Mouse (Mus musculus) erythroblast, embryonic 14.5 days (primary cell): ENCODE results near the gene 2300009A05Rik. TPM values are rescaled to one million over a fixed set of nuclear protein-coding genes. Genes with fewer than 3 reads are reported as not detected.

ENCODE experiments used
- H3K27me3 ChIP-seq: 2 replicates; pipeline ENCODE4 v1.6.1; 2012; ENCODE audit warnings: inconsistent platforms; ENCODE audit not compliant: control insufficient read depth
- H3K36me3 ChIP-seq: 2 replicates; pipeline ENCODE4 v1.6.1; 2012; ENCODE audit warnings: mild to moderate bottlenecking, inconsistent platforms; ENCODE audit not compliant: control insufficient read depth
- H3K4me1 ChIP-seq: 2 replicates; pipeline ENCODE4 v1.6.1; 2012; ENCODE audit warnings: inconsistent platforms; ENCODE audit not compliant: control insufficient read depth
- H3K4me3 ChIP-seq: replicated peaks from 2 replicates; pipeline ENCODE3; 2012; ENCODE audit warnings: moderate library complexity, mild to moderate bottlenecking, inconsistent platforms
- H3K9me3 ChIP-seq: 2 replicates; pipeline ENCODE4 v1.6.1; 2012; ENCODE audit warnings: low read length, inconsistent platforms, mixed read lengths; ENCODE audit not compliant: control insufficient read depth
- GATA1 ChIP-seq: IDR thresholded peaks from 2 replicates; pipeline ENCODE4 v1.6.1; 2012; ENCODE audit warnings: low read length, inconsistent platforms, mixed read lengths
- TAL1 ChIP-seq: IDR thresholded peaks from 3 replicates; pipeline ENCODE4 v1.6.1; 2012; ENCODE audit warnings: low read length, inconsistent platforms, mixed read lengths
- polyA plus RNA-seq: library from polyadenylated mRNA; stranded (reverse); fragments of >175 nt; gene quantifications from 2 replicates; pipeline ENCODE4 v1.2.3, GENCODE M21; 2012

The 2300009A05Rik gene
- polyA plus RNA-seq, 1 experiment: 7.2 TPM

DNA sequence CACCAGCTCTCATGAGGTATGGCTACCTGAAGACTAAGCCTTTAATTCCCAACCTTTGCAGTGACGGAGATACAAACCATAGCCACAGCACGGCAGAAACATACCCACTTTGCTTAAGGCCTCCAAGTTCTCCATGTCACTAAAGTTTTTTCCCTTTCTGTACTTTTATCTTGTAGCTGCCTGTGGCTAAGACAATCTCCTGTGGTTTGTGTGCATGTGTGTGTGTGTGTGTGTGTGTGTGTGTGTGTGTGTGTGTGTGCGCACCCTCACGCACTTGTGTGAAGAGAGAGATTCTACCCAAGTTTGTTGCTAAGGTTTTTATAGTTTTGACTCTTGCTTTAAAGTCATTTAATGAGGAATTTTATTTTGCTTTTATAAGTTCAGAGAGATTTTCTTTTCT, 16.3 kb downstream of the 2300009A05Rik start:
- H3K4me3 ChIP-seq: no peak overlapping the region
- peaks cover 25% of the 10 kb centered on the region for H3K4me1 ChIP-seq
- TF ChIP-seq TAL1 (no peak), GATA1 (no peak)
- no peaks in the 10 kb centered on the region for H3K27me3 ChIP-seq
- H3K36me3 ChIP-seq: no peaks in the 10 kb centered on the region
- H3K9me3 ChIP-seq: no peaks in the 10 kb centered on the region

DNA sequence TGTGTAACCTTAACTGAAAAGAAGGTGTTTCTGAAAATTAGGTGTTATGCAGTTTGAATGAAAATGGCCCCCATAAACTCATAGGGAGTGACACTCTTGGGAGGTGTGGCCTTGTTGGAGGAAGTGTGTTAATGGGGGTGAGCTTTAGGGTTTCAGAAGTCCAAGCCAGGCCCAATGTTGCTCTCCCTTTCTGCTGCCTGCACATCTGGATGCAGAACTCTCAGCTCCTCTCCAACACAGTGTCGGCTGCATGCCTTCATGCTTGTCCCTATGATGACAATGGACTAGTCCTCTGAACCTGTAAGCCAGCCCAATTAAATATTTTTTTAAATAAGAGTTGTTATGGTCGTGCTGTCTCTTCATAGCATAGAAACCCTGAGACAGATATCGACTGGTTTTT, 18.7 kb downstream of the 2300009A05Rik start:
- Histone ChIP-seq H3K9me3 (no peaks in the 10 kb centered on the region), H3K4me3 (no peak overlapping the region), H3K4me1 (peaks cover 44% of the 10 kb centered on the region), H3K27me3 (no peaks in the 10 kb centered on the region), H3K36me3 (peaks cover 3% of the 10 kb centered on the region)
- TF ChIP-seq GATA1: no peak
- no peak for TF ChIP-seq TAL1

DNA sequence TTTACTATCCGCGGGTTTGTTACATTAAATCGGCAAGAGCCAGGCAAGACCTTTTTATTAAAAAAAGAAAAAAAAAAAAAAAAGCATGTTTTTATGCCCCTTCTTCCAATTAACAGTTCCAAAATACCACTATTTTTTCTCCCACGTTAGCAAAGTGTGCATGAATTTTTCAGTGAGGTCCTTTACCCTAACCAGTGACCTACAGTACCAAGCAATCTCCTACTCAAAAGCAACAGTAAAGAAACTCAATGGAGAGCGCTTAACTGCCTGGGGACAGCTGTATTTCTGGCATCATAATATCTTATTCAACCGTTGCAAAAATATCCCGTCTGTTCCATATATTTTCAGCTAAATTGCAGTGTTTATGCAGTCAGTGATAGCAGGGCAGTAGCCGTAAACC, 20.9 kb downstream of the 2300009A05Rik start:
- Histone ChIP-seq H3K4me3 (peak overlapping the region; percentile 83), H3K4me1 (peaks cover 40% of the 10 kb centered on the region), H3K36me3 (peaks cover 16% of the 10 kb centered on the region), H3K9me3 (no peaks in the 10 kb centered on the region), H3K27me3 (no peaks in the 10 kb centered on the region)
- TF ChIP-seq GATA1 (no peak), TAL1 (no peak)

DNA sequence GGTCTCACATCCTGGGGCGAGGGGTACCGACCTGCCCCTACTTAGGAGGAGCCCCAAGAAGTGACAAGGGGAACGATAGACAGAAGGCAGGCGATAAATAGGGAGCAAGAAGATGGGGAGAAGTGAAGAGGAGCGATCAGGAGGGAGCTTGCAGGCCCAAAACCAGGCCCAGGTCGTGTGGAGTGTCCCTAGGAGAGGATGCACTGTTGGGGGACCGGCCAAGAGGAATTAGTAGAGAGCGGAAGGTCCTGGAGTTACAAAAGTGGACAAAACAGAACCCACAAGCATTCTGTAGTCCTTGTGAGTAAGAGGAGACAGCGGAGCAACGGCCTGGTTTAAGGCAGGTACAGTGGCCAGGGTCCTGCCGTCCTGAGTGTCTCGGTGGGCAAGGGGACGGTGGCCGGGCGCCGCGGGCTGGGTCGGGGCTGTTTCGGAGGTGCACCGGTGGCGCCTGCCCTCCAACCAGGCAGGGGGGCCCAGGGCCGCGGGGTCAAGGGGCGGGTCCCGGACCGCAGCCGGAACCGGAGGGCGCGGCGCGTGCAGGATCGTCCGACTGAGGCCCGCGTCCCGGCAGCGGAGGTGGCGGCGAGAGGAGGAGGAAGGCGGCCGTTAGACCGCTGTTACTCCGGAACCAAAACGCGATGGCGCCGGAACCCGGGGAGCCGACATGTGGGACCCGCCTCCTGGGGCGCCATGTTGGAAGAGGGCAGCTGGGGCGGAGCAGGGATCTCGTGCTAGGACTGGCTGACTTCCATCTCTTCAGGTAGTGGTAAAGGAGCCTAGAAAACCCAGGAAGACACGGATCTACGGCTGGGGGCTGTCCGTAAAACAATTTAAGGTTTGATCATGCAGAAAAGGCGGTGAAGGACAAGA, 21.5 kb downstream of the 2300009A05Rik start, which contains the start of gene Map2k5:
Gene Map2k5, minus strand, starts transcription at position 633 of the 873 bp plus-strand sequence.
- TF ChIP-seq TAL1 (no peak), GATA1 (no peak)

DNA sequence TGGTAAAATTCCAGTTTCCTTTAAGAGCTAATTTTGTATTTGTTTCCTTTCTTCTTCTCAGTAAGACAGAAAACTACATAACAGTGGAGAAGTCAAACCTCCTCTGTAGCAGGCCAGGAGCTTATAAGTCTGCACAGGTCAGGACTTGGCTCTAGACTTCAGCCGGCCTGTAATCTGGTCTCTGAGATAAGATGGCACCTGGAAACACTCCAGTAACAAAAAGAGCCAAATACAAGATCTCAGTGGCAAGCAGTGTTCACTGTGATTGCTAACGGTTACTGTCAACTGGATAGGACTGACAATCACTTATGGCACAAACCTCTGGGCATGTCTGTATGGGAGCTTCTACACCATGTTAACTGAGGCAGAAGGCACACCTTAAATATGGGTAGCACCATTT, 25.7 kb downstream of the 2300009A05Rik start:
- no peak for TF ChIP-seq GATA1
- TF ChIP-seq TAL1: no peak
- no peaks in the 10 kb centered on the region for H3K9me3 ChIP-seq
- H3K4me1 ChIP-seq: peaks cover 28% of the 10 kb centered on the region
- H3K36me3 ChIP-seq: peaks cover 41% of the 10 kb centered on the region
- H3K27me3 ChIP-seq: no peaks in the 10 kb centered on the region
- no peak overlapping the region for H3K4me3 ChIP-seq

More for the DNA sequence above, 21.5 kb downstream of the 2300009A05Rik start, which contains the start of gene Map2k5:
- no peaks in the 10 kb centered on the region for H3K9me3 ChIP-seq
- peaks cover 17% of the 10 kb centered on the region for H3K36me3 ChIP-seq
- peaks cover 41% of the 10 kb centered on the region for H3K4me1 ChIP-seq
- H3K4me3 ChIP-seq: peak within 1 kb of the TSS; percentile 83
- H3K27me3 ChIP-seq: no peaks in the 10 kb centered on the region

DNA sequence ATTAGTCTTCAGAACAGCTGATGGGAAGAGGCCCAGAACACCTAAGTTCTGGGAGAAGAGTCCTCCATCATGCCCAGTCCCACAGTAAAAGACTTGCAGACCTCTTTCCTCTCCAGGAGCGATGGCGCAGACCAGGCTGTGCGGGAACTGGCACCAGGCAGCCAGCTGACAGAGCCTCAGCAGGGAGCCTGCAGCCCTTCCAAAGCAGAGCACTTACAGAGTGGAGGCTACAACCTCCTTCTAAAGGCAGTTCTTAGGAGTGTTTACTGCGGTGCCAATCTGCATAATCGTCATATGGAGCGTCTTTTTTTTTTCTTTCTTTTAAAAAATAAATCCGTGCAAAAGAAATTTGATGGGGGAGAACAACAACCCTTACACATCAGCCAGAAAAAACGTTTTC, 26.5 kb downstream of the 2300009A05Rik start:
- no peaks in the 10 kb centered on the region for H3K9me3 ChIP-seq
- peaks cover 26% of the 10 kb centered on the region for H3K4me1 ChIP-seq
- no peaks in the 10 kb centered on the region for H3K27me3 ChIP-seq
- peaks cover 45% of the 10 kb centered on the region for H3K36me3 ChIP-seq
- no peak overlapping the region for H3K4me3 ChIP-seq
- TF ChIP-seq TAL1 (no peak), GATA1 (no peak)

DNA sequence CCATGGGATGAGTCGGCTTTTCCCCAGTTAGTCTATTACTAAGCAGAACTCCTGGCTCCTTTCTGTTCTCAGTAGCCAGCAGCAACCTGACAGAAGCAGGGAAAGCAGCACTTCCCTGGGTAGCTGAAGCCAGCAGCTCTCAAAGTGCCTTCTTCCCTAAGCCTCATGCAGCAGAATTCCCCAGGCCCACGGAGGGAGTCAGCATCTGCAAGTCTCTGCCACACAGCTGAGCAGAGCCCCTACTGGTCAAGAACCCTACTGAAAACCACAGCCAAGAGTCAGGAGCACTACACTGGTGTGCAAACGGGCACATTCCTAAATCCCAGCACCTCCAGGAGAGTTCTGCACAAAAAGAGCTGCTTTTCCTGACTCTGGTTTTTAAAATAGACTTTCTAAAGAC, 38.6 kb downstream of the 2300009A05Rik start:
- Histone ChIP-seq H3K4me3 (no peak overlapping the region), H3K9me3 (no peaks in the 10 kb centered on the region), H3K27me3 (no peaks in the 10 kb centered on the region), H3K4me1 (no peaks in the 10 kb centered on the region), H3K36me3 (peaks cover 22% of the 10 kb centered on the region)
- no peak for TF ChIP-seq GATA1
- no peak for TF ChIP-seq TAL1

DNA sequence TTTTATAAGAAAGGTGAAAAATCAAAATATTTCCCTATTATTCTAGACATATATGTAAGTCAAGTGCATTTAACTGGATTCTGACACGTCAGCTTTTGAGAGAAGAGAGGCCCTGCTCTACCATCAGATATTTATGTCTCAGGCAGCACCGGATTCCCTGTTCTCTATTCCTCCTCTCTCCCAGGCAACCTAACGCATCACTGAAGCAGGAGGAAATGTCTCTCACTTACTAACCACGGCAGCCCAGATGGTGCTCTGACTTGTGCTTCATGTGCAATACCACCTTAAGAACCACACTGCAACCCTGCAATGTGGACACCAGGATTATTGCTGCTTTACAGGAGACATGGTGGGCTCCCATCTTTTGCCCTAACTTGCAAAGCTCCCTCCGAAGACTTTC, 40.0 kb downstream of the 2300009A05Rik start:
- no peaks in the 10 kb centered on the region for H3K27me3 ChIP-seq
- H3K9me3 ChIP-seq: no peaks in the 10 kb centered on the region
- TF ChIP-seq TAL1 (no peak), GATA1 (no peak)
- no peaks in the 10 kb centered on the region for H3K4me1 ChIP-seq
- peaks cover 22% of the 10 kb centered on the region for H3K36me3 ChIP-seq
- H3K4me3 ChIP-seq: no peak overlapping the region

DNA sequence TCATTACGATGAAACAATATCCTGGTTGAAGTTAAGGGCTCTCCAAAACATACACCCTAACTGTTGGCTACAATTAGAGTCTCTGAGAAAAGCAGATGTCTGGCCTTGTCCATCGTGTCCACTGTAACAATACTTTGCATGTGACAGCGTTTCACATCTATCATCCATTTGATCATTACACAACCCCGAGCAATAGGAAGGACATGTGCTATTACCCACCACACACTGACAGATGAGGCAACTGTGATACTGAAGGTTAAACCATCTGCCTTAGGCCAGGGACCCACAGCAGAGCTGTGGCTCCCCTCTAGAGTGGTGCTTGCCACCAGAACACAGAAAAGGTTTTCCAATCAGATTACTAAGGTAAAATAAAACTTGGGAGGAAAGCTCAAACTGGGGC, 42.3 kb downstream of the 2300009A05Rik start:
- H3K36me3 ChIP-seq: peaks cover 22% of the 10 kb centered on the region
- TF ChIP-seq TAL1 (no peak), GATA1 (no peak)

DNA sequence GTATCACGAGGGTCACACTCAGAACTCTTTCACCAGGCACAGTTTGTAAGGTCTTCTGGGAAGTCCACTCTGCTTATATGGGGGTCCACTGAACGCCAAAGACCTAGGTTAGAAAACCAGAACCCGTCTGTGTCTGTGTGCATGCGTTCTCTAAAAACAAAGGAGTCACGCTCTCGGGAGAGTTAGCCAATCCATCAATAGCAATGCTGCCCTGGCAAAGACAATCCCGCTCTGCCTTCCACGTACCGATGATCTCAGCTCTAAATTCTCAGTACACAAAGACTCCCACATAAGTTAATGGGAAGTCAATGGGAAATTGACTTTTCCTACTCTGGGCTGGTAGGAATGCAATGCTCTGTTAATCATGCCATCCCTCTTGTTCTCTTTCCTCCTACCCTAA, 42.8 kb downstream of the 2300009A05Rik start:
- Histone ChIP-seq H3K4me1 (no peaks in the 10 kb centered on the region), H3K27me3 (no peaks in the 10 kb centered on the region), H3K36me3 (peaks cover 22% of the 10 kb centered on the region), H3K4me3 (no peak overlapping the region), H3K9me3 (no peaks in the 10 kb centered on the region)
- TF ChIP-seq TAL1: no peak

More for the DNA sequence above, 42.3 kb downstream of the 2300009A05Rik start:
- Histone ChIP-seq H3K9me3 (no peaks in the 10 kb centered on the region), H3K4me3 (no peak overlapping the region), H3K4me1 (no peaks in the 10 kb centered on the region), H3K27me3 (no peaks in the 10 kb centered on the region)
